Mouse (Mus musculus): Measurements from ENCODE around the gene Gm7173.

Gene Gm7173

DNA sequence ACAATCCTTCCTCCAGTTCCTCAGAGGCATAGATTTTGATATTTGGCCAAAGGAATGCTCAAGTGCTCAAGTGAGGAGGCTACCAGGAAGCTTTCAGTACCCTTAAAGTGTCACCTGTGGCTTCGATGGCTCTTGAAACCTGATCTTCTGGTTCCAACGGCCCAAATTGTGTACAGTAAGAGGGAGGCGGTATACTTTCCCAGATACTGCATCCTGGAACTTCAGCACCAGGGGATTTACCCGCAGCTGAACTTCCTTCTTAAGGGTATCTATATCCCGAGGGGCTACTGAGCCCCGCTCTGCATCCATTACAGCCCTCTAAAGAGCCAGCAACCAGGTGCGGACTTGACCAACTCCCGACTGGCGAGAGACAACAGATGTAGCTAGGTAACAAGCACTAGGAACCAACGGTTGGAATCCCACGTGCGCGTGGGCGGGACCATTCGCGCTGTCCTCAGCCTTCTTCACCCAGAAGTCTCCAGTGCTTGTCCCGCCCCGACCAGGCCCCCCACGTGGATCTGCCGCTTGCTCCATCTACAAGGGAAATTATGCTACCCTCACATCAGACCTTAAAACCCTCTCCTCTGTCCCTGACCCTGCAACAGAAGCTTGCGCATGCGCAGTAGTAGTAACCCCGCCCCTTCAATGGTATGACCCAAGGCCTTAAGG is at the start of gene Gm7173:
Gene Gm7173 (minus strand): TSS at position 309 of the 669 bp plus-strand sequence.
- no peak for DNase-seq (ENCODE audit: low spot score)

DNA sequence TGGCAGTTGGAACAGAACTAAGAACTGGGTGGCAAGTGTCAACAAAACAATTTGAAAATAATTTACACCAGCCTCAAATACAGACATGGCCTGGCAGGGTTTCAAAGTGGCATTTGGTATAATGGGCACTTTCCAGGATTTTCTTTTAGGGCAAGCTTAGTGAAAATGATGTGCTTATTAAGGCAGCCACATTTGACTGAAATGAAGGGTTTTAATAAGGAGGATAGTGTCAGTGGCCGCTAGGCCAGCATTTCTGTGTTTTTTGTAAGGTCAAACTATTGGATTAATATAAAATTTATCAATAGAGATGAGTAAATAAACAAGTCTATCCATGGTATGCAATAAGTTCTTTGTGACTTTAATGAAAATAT is 546 bp upstream of the Gm7173 start:
- DNase-seq (ENCODE audit: low spot score): no peak

DNA sequence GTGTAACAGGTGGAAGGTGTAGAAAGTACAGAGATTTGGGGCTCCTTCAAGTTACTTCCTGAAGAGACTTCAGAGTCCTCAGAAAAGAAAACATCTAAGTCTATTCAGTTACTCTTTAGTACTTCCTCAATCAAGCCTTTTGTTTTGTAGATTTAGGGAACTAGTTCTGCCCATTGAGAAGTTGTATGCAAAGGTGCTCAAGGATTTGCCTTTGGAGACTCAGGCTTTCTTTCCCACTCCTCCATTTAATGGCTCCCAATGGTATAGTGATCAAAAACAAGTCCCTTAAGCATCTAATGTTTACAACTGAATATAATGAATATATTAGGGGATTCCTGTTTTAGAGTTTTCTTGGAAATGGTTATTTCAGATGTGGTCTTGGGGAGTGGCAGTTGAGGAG is 200.3 kb downstream of the Gm7173 start:
- no peak for DNase-seq (ENCODE audit: low spot score)

Data from spleen, adult 12 weeks (tissue).